Comparison of ENCODE assay signal across 9 mouse cellular contexts in the genomic region with DNA sequence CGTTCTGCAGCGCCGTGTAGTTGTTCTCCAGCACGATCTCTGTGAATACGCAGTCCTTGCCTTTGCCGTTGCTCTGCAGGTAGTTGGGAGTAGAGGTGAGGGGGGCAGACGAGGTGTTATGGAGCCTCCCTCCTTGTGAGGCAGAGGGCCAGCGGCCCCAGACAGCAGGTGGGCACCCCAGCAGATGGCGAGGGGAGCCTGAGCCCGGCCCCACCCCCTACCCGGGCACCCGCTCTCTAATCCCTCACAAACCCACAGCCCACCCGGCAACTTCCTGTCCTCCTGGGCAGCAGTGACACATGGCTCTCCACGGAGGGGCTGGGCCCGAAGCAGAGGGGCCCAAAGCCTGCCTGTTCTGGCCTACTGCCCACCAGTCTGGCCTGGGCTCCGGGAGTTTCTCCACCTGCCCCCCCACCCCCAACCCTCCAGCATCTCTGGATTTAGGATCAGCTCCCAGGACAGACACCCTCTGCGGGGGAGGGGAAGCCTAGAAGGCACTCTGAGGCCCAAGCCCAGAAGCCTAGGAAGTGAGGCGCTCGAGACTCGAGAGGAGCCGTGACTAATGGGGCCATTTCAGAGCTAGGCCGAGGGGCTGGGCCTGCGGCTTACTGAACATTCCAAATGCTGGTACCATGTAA. TPM values are rescaled to one million over a fixed set of nuclear protein-coding genes. Genes with fewer than 3 reads are reported as not detected.
DNase-seq lines count a peak whose midpoint lies in the region; ATAC-seq and TF ChIP-seq lines count a peak whose summit lies in the region.
"Had no signal": no experiment of that assay in that cellular context is flagged by ENCODE, and none has a peak within 500 bp of the region (broad histone marks: within the 10 kb centered on the region; RNA-seq: fewer than 3 reads in every experiment).

No protein-coding gene starts in this region.

- H3K36me3 ChIP-seq in kidney, embryonic 15.5 days = no peaks in the 10 kb centered on the region
- no peaks in the 10 kb centered on the region for H3K36me3 ChIP-seq in hindbrain, embryonic 16.5 days (ENCODE audit: control insufficient read depth, insufficient read depth, low read length)
- no peaks in the 10 kb centered on the region for H3K36me3 ChIP-seq in midbrain, postnatal 0 days (ENCODE audit: insufficient read depth, low read length)

- H3K4me1 ChIP-seq in kidney, embryonic 15.5 days = peaks cover 58% of the 10 kb centered on the region
- H3K4me1 ChIP-seq in hindbrain, embryonic 16.5 days (ENCODE audit: control insufficient read depth, insufficient read depth, low read depth, low read length) = peaks cover 12% of the 10 kb centered on the region
- peaks cover 6% of the 10 kb centered on the region; the same call in 1 of the 2 replicates for H3K4me1 ChIP-seq in midbrain, postnatal 0 days (ENCODE audit: insufficient read depth, low read length)

- no peak for TF ChIP-seq CTCF in midbrain, postnatal 0 days (IDR thresholded peaks at IDR 0.05)

- H3K4me3 ChIP-seq in kidney, embryonic 15.5 days (replicated peaks) = peak overlapping the region; percentile 32
- peak overlapping the region; percentile 29 for H3K4me3 ChIP-seq in hindbrain, embryonic 16.5 days (ENCODE audit: low read length)
- peak overlapping the region; percentile 25 for H3K4me3 ChIP-seq in midbrain, postnatal 0 days (ENCODE audit: low read depth, low read length)

- no peaks in the 10 kb centered on the region for H3K9me3 ChIP-seq in kidney, embryonic 15.5 days (replicated peaks)
- H3K9me3 ChIP-seq in hindbrain, embryonic 16.5 days (ENCODE audit: control insufficient read depth, low read length) = no peaks in the 10 kb centered on the region
- no peaks in the 10 kb centered on the region for H3K9me3 ChIP-seq in midbrain, postnatal 0 days (ENCODE audit: low read length)

- H3K27ac ChIP-seq in kidney, embryonic 15.5 days = no peak overlapping the region
- no peak overlapping the region; the same call in 1 of the 2 replicates for H3K27ac ChIP-seq in hindbrain, embryonic 16.5 days (ENCODE audit: low read depth, low read length)
- H3K27ac ChIP-seq in midbrain, postnatal 0 days (ENCODE audit: low read depth, low read length) = no peak overlapping the region

- peak overlapping the region; percentile 61 for H3K4me2 ChIP-seq in kidney, embryonic 15.5 days
- peak overlapping the region; percentile 57 for H3K4me2 ChIP-seq in hindbrain, embryonic 16.5 days (ENCODE audit: low read length)
- peak overlapping the region; percentile 52 for H3K4me2 ChIP-seq in midbrain, postnatal 0 days (ENCODE audit: low read depth, low read length, poor library complexity, severe bottlenecking)

- H3K27me3 ChIP-seq in kidney, embryonic 15.5 days = peaks cover 97% of the 10 kb centered on the region
- H3K27me3 ChIP-seq in hindbrain, embryonic 16.5 days (replicated peaks; ENCODE audit: control insufficient read depth, insufficient read depth, low read length) = peaks cover 90% of the 10 kb centered on the region
- peaks cover 91% of the 10 kb centered on the region for H3K27me3 ChIP-seq in midbrain, postnatal 0 days (ENCODE audit: insufficient read depth, low read length)

- 0 out of 2 replicates have a peak overlapping the region, but pooled peaks have one; percentile 21 for H3K9ac ChIP-seq in kidney, embryonic 15.5 days
- H3K9ac ChIP-seq in hindbrain, embryonic 16.5 days (ENCODE audit: low read depth, low read length) = peak overlapping the region; percentile 51
- H3K9ac ChIP-seq in midbrain, postnatal 0 days (replicated peaks; ENCODE audit: low read length, poor library complexity, severe bottlenecking) = peak overlapping the region; percentile 36; the same call in 1 of the 2 replicates

- 13% methylated on average over 23 of the region's 23 CpGs for WGBS in kidney, embryonic 15.5 days
- WGBS in hindbrain, embryonic 16.5 days = 7% methylated on average over 23 of the region's 23 CpGs
- 11% methylated on average over 22 of the region's 23 CpGs for WGBS in midbrain, postnatal 0 days

- no peak for DNase-seq in kidney, adult 18-20 months
- DNase-seq in embryo, embryonic 9.5 days (ENCODE audit: extremely low spot score) = peak; percentile 46
- DNase-seq in midbrain, postnatal 0 days (ENCODE audit: low spot score) = peak; percentile 29
- DNase-seq in urinary bladder, postnatal 10 days (ENCODE audit: low spot score) = no peak

- ATAC-seq in kidney, embryonic 15.5 days (replicated peaks; ENCODE audit: low FRiP score) = peak; percentile 24
- peak; percentile 62 for ATAC-seq in hindbrain, embryonic 16.5 days
- ATAC-seq in midbrain, postnatal 0 days (ENCODE audit: low FRiP score) = 0 out of 2 replicates have a peak, but pooled peaks have one; percentile 42
- ATAC-seq in megakaryocyte-erythroid progenitor cell, adult 5-6 weeks (replicated peaks; ENCODE audit: low FRiP score, low TSS enrichment, poor library complexity, severe bottlenecking) = no peak
- ATAC-seq in monocyte, adult 5-6 weeks (replicated peaks; ENCODE audit: insufficient number of reproducible peaks, low FRiP score, low TSS enrichment, poor library complexity, severe bottlenecking) = no peak

RNA-seq across cellular contexts. Expression of a gene that starts 5.4 kb away (rescaled TPM):
- 17.8 and 20.3 TPM in 2 replicates for polyA plus RNA-seq in kidney, embryonic 15.5 days (2015; fragmentation: Nextera tagmentation; extraction: Ambion mirVana)
- 0.52 and 0.69 TPM in 2 replicates for polyA plus RNA-seq in hindbrain, embryonic 16.5 days (2015; fragmentation: Nextera tagmentation; extraction: Ambion mirVana)
- total RNA-seq in midbrain, postnatal 0 days (2014; rRNA removed) = 1.3 TPM in 1 of 2 replicates, not detected in the other
- polyA plus RNA-seq in midbrain, postnatal 0 days (2015; fragmentation: Nextera tagmentation; extraction: Ambion mirVana) = not detected in 2 replicates
- not detected in 2 replicates for total RNA-seq in megakaryocyte-erythroid progenitor cell, adult 5-6 weeks (2014; fragmentation: Nextera tagmentation)
- not detected in 2 replicates for total RNA-seq in megakaryocyte-erythroid progenitor cell, adult 5-6 weeks (2017)
- not detected in 3 replicates for total RNA-seq in monocyte, adult 5-6 weeks (2017)
- total RNA-seq: neutrophil, adult 5-6 weeks had no signal

RNA-seq across cellular contexts. Expression of a gene that starts 12.1 kb away (rescaled TPM):
- 20.8 and 28.5 TPM in 2 replicates for polyA plus RNA-seq in kidney, embryonic 15.5 days (2015; fragmentation: Nextera tagmentation; extraction: Ambion mirVana)
- 5.7 and 6.5 TPM in 2 replicates for polyA plus RNA-seq in hindbrain, embryonic 16.5 days (2015; fragmentation: Nextera tagmentation; extraction: Ambion mirVana)
- total RNA-seq in midbrain, postnatal 0 days (2014; rRNA removed) = 26.1 and 40.2 TPM in 2 replicates
- 5.6 and 6.5 TPM in 2 replicates for polyA plus RNA-seq in midbrain, postnatal 0 days (2015; fragmentation: Nextera tagmentation; extraction: Ambion mirVana)
- 124 and 184 TPM in 2 replicates for total RNA-seq in megakaryocyte-erythroid progenitor cell, adult 5-6 weeks (2014; fragmentation: Nextera tagmentation)
- 123 and 135 TPM in 2 replicates for total RNA-seq in megakaryocyte-erythroid progenitor cell, adult 5-6 weeks (2017)
- total RNA-seq in monocyte, adult 5-6 weeks (2017) = 33.8 to 73.5 TPM (median 54.3 TPM) in 3 replicates

RNA-seq across cellular contexts. Expression of a gene that starts 46.3 kb away (rescaled TPM):
- polyA plus RNA-seq in kidney, embryonic 15.5 days (2015; fragmentation: Nextera tagmentation; extraction: Ambion mirVana) = 47.4 and 53.3 TPM in 2 replicates
- polyA plus RNA-seq in hindbrain, embryonic 16.5 days (2015; fragmentation: Nextera tagmentation; extraction: Ambion mirVana) = 63.7 and 68.3 TPM in 2 replicates
- 145 and 210 TPM in 2 replicates for total RNA-seq in midbrain, postnatal 0 days (2014; rRNA removed)
- polyA plus RNA-seq in midbrain, postnatal 0 days (2015; fragmentation: Nextera tagmentation; extraction: Ambion mirVana) = 55.9 and 78.2 TPM in 2 replicates
- 75.0 and 86.3 TPM in 2 replicates for total RNA-seq in megakaryocyte-erythroid progenitor cell, adult 5-6 weeks (2014; fragmentation: Nextera tagmentation)
- 117 and 134 TPM in 2 replicates for total RNA-seq in megakaryocyte-erythroid progenitor cell, adult 5-6 weeks (2017)
- total RNA-seq in monocyte, adult 5-6 weeks (2017) = 301 to 380 TPM (median 322 TPM) in 3 replicates

Comparison
In these comparisons a context has a peak if more than half of its experiments do, and no peak if none do; other contexts are left out.
1. ATAC-seq: peak in kidney, embryonic 15.5 days (single experiment), hindbrain, embryonic 16.5 days (single experiment) and midbrain, postnatal 0 days (single experiment); none in megakaryocyte-erythroid progenitor cell, adult 5-6 weeks (single experiment) and monocyte, adult 5-6 weeks (single experiment).
2. DNase-seq: peak in embryo, embryonic 9.5 days (single experiment) and midbrain, postnatal 0 days (single experiment); none in kidney, adult 18-20 months (single experiment) and urinary bladder, postnatal 10 days (single experiment).
3. Peak in every context shown above with its lines, with median percentiles within 50 percentile points of each other: H3K4me2 ChIP-seq, H3K4me3 ChIP-seq and H3K9ac ChIP-seq.